Mouse (Mus musculus): Measurements from ENCODE around the gene Dlgap4. TPM values are rescaled to one million over a fixed set of nuclear protein-coding genes. Genes with fewer than 3 reads are reported as not detected.
"Not testable (repeated sequence)": the region's sequence is repeated elsewhere in the genome, so short reads cannot be mapped to it uniquely, and the experiment has no call there.

Gene Dlgap4
- polyA plus RNA-seq, 1 experiment from 2014 or later: 137 TPM

DNA sequence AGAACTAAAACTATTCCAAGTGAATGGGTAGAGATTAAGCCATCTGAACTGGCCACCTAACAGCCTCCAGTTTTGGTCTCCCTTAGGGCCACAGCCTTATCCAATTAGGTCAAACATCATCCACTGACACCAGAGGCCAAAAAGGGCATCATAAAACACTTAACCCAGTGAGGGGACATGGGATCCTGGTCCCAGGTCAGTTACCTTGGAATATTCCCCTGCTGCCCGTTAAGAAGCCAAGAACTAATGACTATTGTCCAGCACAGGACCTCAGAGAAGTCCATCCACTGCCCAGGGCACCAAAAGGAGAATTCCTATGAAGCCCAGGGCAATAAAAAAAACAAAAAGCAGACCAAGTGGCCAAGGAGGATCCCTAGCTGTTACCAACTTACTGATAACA lies 175.3 kb downstream of the Dlgap4 start:
- H3K4me2 ChIP-seq (replicated peaks): no peak overlapping the region
- no peaks in the 10 kb centered on the region for H3K4me1 ChIP-seq
- no peak for ATAC-seq (ENCODE audit: insufficient number of reproducible peaks, insufficient read depth, low FRiP score, low TSS enrichment)
- H3K36me3 ChIP-seq: no peaks in the 10 kb centered on the region
- WGBS: 47% methylated on average over 1 of the region's 1 CpGs
- no peak overlapping the region for H3K27ac ChIP-seq
- H3K4me3 ChIP-seq: no peak overlapping the region
- H3K9ac ChIP-seq: no peak overlapping the region
- no peaks in the 10 kb centered on the region for H3K27me3 ChIP-seq
- no peaks in the 10 kb centered on the region for H3K9me3 ChIP-seq

DNA sequence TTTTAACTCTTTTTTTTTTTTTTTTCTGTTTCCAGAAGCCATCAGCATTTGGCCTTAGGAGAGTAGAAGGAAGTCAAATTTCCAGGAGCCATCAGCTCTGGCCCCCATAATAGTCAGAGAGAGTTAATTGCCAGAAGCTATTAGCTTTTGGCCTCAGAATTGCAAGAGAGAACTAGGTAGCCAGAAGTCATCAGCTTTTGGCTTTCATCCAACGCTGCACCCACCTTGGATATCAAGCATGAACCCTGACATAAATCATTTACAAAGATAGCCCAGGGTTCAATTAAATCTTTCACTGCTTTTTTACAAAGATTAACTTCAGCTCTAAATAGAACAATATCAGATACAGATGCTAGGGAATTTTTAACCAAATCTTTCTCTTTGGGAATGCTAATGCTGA lies 185.0 kb downstream of the Dlgap4 start:
- Histone ChIP-seq H3K9ac (no peak overlapping the region), H3K4me2 (replicated peaks) (no peak overlapping the region), H3K9me3 (no peaks in the 10 kb centered on the region), H3K27ac (no peak overlapping the region), H3K4me3 (no peak overlapping the region), H3K36me3 (no peaks in the 10 kb centered on the region), H3K4me1 (no peaks in the 10 kb centered on the region), H3K27me3 (no peaks in the 10 kb centered on the region)
- no peak for ATAC-seq (ENCODE audit: insufficient number of reproducible peaks, insufficient read depth, low FRiP score, low TSS enrichment)
- 79% methylated on average over 1 of the region's 1 CpGs for WGBS

DNA sequence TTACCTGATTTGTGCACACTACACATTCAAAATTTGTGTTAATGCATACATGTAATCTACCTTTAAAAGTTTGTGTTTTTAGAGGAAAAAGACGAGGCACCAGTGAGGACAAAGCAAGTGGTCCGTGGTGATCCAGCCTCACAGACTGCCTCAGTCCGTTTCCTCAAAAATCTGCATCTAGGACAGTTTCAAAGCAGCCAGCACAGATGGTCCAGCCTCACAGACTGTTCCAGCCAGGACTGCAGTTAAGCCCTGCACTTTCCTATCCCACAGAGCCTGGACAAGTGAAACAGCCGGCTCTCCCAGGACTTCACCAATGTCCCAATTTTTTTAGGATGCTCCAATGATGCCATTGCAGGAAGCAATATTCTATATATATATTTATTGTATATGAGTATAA lies 187.5 kb downstream of the Dlgap4 start:
- Histone ChIP-seq H3K9me3 (no peaks in the 10 kb centered on the region), H3K36me3 (no peaks in the 10 kb centered on the region), H3K4me1 (no peaks in the 10 kb centered on the region), H3K9ac (no peak overlapping the region), H3K27me3 (no peaks in the 10 kb centered on the region), H3K4me3 (no peak overlapping the region), H3K27ac (no peak overlapping the region), H3K4me2 (replicated peaks) (no peak overlapping the region)
- ATAC-seq (ENCODE audit: insufficient number of reproducible peaks, insufficient read depth, low FRiP score, low TSS enrichment): no peak
- WGBS: 70% methylated on average over 4 of the region's 4 CpGs

DNA sequence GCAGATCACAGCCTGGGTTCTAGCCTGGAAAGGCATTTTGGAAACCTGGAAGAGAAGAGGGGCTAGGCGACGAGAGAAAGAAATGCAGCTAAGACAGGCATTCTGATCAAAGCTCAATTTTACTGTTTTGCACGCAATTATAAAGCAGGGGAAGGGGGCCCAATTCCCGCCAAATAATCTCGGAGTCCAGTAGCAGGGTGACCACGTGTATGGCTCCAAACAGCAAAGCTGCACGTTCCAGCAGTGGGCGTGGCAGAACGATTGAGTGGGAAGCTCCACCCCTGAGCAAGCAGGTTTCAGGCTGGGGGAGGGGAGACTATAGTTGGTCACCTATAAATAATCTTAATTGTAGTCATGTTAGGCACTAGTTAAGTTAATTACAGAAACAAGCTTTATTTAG lies 188.6 kb downstream of the Dlgap4 start:
- not testable (repeated sequence) for H3K4me2 ChIP-seq (replicated peaks); ATAC-seq (ENCODE audit: insufficient number of reproducible peaks, insufficient read depth, low FRiP score, low TSS enrichment); H3K4me1 ChIP-seq; H3K36me3 ChIP-seq; H3K9me3 ChIP-seq; H3K27me3 ChIP-seq; H3K9ac ChIP-seq; H3K27ac ChIP-seq; H3K4me3 ChIP-seq
- WGBS: 48% methylated on average over 9 of the region's 9 CpGs

DNA sequence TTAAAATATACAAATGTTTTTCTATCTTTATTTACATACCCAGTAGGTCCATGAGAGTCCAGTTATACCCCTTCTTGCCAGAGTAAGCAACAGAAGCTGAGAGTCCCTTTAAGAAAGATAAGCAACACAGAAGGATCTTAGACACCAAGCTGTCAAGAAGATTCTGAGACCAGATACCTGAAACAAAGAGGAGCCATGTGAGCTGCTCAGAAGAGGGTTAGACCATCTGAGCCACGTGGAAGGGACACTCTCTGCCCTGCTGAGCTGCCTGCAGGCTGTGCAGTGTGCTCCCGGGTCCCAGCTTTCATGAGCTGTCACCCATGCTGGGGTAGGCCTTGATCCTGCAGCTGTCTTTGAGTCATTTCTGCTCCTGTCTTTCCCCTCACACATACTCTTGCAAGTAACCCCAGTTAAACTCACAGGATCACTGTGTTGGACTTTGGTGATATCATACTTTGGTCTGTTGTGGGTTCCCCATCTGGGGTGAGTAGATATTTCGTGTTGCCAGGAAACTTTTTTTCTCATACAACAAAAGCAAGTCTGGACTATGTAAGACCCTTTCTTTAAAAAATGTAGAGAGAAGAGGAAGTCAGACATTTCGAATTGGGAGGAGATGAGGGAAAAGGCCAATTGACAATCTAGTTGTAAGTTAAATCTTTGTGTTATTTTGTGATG lies 190.3 kb downstream of the Dlgap4 start:
- Histone ChIP-seq H3K36me3 (no peaks in the 10 kb centered on the region), H3K9me3 (no peaks in the 10 kb centered on the region), H3K9ac (no peak overlapping the region), H3K4me1 (no peaks in the 10 kb centered on the region), H3K27ac (no peak overlapping the region), H3K27me3 (no peaks in the 10 kb centered on the region), H3K4me2 (replicated peaks) (no peak overlapping the region), H3K4me3 (no peak overlapping the region)
- 69% methylated on average over 4 of the region's 4 CpGs for WGBS
- no peak for ATAC-seq (ENCODE audit: insufficient number of reproducible peaks, insufficient read depth, low FRiP score, low TSS enrichment)

DNA sequence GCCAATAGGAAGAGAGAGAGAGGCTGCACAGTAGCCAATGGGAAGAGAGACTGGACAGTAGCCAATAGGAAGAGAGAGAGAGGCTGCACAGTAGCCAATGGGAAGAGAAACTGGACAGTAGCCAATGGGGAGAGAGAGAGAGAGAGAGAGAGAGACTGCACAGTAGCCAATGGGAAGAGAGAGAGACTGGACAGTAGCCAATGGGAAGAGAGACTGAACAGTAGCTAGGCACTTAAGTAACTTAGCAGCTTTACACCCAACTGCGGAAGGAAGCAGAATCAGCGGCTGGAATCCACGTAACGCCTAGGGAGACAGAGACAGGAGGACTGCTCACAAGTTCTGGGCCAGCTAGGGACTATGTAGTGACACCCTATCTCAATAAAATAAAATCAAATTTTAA lies 191.1 kb downstream of the Dlgap4 start:
- no peaks in the 10 kb centered on the region for H3K36me3 ChIP-seq
- no peak for ATAC-seq (ENCODE audit: insufficient number of reproducible peaks, insufficient read depth, low FRiP score, low TSS enrichment)
- 91% methylated on average over 4 of the region's 4 CpGs for WGBS

DNA sequence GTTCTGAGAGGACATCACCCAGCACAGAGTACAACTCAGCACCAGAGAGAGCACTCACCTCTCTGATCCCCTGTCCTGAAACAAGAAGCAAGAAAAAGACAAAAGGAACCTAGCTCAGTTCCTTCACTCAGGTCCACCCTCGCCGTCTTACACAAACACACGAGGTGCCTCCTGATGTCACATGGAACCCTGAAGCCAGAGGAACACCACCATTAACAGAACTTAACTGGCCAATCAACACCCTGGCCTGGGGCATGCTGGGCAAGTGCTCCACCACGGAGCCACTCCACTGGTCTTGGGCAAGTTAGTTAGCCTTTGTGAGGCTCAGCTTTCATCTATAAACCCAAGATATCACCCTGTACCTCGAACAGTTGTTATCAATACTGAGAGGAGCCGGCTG lies 193.4 kb downstream of the Dlgap4 start:
- H3K36me3 ChIP-seq: no peaks in the 10 kb centered on the region
- no peak overlapping the region for H3K4me2 ChIP-seq (replicated peaks)
- no peaks in the 10 kb centered on the region; the same call in 1 of the 2 replicates for H3K4me1 ChIP-seq
- 69% methylated on average over 6 of the region's 6 CpGs for WGBS
- no peak overlapping the region for H3K27ac ChIP-seq
- no peak overlapping the region for H3K4me3 ChIP-seq
- H3K27me3 ChIP-seq: no peaks in the 10 kb centered on the region
- no peaks in the 10 kb centered on the region for H3K9me3 ChIP-seq
- no peak for ATAC-seq (ENCODE audit: insufficient number of reproducible peaks, insufficient read depth, low FRiP score, low TSS enrichment)
- no peak overlapping the region for H3K9ac ChIP-seq

More for the DNA sequence above, 191.1 kb downstream of the Dlgap4 start:
- H3K4me3 ChIP-seq: no peak overlapping the region
- H3K27ac ChIP-seq: no peak overlapping the region
- no peaks in the 10 kb centered on the region for H3K9me3 ChIP-seq
- no peak overlapping the region for H3K9ac ChIP-seq
- no peaks in the 10 kb centered on the region for H3K27me3 ChIP-seq
- no peak overlapping the region for H3K4me2 ChIP-seq (replicated peaks)
- no peaks in the 10 kb centered on the region for H3K4me1 ChIP-seq

DNA sequence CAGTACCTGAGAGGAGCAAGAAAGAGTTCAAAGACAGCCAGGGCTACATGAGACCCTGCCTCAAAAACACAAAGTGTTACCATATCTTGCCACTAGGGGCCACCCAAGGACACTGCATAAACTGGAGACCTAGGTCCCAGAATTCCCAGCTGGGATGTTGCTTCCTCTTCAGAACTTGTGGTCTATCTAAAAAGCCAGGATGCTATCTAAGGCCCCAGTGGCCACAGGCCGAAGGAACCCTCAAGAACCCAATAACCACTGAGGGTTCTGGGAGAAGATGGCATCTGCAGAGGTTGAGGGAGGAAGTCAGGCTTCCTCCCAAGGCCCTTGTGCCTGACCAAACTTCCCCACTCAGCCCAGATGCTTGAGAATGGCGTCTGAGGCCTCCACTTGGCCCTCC lies 196.1 kb downstream of the Dlgap4 start:
- Histone ChIP-seq H3K27ac (no peak overlapping the region; the same call in 1 of the 2 replicates), H3K4me2 (replicated peaks) (no peak overlapping the region), H3K36me3 (no peaks in the 10 kb centered on the region), H3K4me3 (no peak overlapping the region), H3K27me3 (no peaks in the 10 kb centered on the region), H3K9me3 (no peaks in the 10 kb centered on the region), H3K9ac (no peak overlapping the region), H3K4me1 (peaks cover 5% of the 10 kb centered on the region; the same call in 1 of the 2 replicates)
- 47% methylated on average over 2 of the region's 2 CpGs for whole genome bisulfite sequencing
- ATAC-seq (ENCODE audit: insufficient number of reproducible peaks, insufficient read depth, low FRiP score, low TSS enrichment): no peak

DNA sequence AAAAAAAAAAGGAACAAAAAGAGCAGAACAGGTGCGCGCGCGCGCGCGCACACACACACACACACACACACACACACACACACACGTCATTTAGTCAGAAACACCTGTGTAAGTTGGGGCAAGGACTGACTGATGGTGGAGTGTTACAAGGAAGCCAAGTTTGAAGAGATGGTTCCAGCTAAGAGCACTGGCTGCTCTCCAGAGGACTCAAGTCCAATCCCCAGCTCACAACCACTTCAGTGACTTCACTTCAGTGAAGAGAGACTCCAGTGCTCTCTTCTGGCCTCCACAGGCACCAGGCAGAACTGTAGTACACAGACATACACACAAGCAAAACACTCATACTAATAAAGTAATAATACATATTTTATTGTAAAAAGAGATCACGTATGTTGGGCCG lies 197.2 kb downstream of the Dlgap4 start:
- H3K9me3 ChIP-seq: no peaks in the 10 kb centered on the region
- H3K36me3 ChIP-seq: no peaks in the 10 kb centered on the region
- H3K9ac ChIP-seq: no peak overlapping the region
- H3K4me1 ChIP-seq: peaks cover 14% of the 10 kb centered on the region; the same call in 1 of the 2 replicates
- no peak overlapping the region for H3K4me2 ChIP-seq (replicated peaks)
- WGBS: 97% methylated on average over 9 of the region's 10 CpGs
- no peak overlapping the region for H3K27ac ChIP-seq
- no peak for ATAC-seq (ENCODE audit: insufficient number of reproducible peaks, insufficient read depth, low FRiP score, low TSS enrichment)
- H3K27me3 ChIP-seq: no peaks in the 10 kb centered on the region
- H3K4me3 ChIP-seq: no peak overlapping the region

DNA sequence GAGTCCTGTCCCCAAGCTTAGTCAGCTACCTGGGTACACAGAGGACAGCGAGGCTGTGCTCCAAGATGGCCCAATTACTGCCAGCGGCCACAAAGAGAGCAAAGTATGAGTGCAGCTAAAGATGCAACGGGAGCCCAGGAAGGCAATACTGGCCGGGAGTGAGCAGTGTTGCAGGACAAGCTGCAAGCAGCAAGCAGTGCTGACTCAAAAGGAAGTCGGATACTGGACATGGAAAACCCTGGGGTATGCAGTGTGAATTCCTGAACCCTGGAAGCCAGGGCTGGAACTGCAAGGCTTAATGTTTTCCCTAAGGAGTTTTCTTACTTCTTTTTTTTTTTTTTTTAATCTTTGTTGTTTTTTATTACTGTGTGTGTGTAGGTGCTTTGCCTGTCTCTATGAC lies 198.1 kb downstream of the Dlgap4 start:
- H3K4me2 ChIP-seq (replicated peaks): no peak overlapping the region
- 58% methylated on average over 5 of the region's 5 CpGs for WGBS
- no peak overlapping the region for H3K27ac ChIP-seq
- H3K27me3 ChIP-seq: no peaks in the 10 kb centered on the region
- no peak overlapping the region for H3K4me3 ChIP-seq
- H3K9me3 ChIP-seq: no peaks in the 10 kb centered on the region
- no peak for ATAC-seq (ENCODE audit: insufficient number of reproducible peaks, insufficient read depth, low FRiP score, low TSS enrichment)
- H3K36me3 ChIP-seq: no peaks in the 10 kb centered on the region
- no peak overlapping the region for H3K9ac ChIP-seq
- peaks cover 14% of the 10 kb centered on the region; the same call in 1 of the 2 replicates for H3K4me1 ChIP-seq
